Mouse (Mus musculus) CH12.LX (cell line): Measurements from ENCODE around the gene Pfdn2.

Experiments
- CHD2 ChIP-seq: IDR thresholded peaks from 2 replicates; pipeline ENCODE4 v1.6.1; 2011; ENCODE audit warnings: low read length, improper control_type of control experiment
- CTCF ChIP-seq, 2 experiments: IDR thresholded peaks in 1 of 2; conservative IDR thresholded peaks in 1 of 2; 2 replicates each; pipeline ENCODE4 v1.5.1; 2011 to 2012; ENCODE audit warnings: low read depth in 2 of 2, low read length in 2 of 2, improper control_type of control experiment in 1 of 2, inconsistent platforms in 1 of 2, mild to moderate bottlenecking in 1 of 2, moderate library complexity in 1 of 2
- HCFC1 ChIP-seq: IDR thresholded peaks from 2 replicates; pipeline ENCODE4 v1.6.1; 2012; ENCODE audit warnings: low read depth, mild to moderate bottlenecking, inconsistent platforms, low read length, improper control_type of control experiment
- NRF1 ChIP-seq: IDR thresholded peaks from 2 replicates; pipeline ENCODE4 v1.6.1; 2014; ENCODE audit warnings: low read depth, mild to moderate bottlenecking, inconsistent platforms, low read length, improper control_type of control experiment, moderate library complexity
- POLR2A ChIP-seq: IDR thresholded peaks from 2 replicates; pipeline ENCODE4 v1.6.1; 2011; ENCODE audit warnings: low read depth, mild to moderate bottlenecking, improper control_type of control experiment, low read length
- RAD21 ChIP-seq: IDR thresholded peaks from 2 replicates; pipeline ENCODE4 v1.6.1; 2011; ENCODE audit warnings: low read depth, mild to moderate bottlenecking, low read length, improper control_type of control experiment, moderate library complexity
- ZKSCAN1 ChIP-seq: IDR thresholded peaks from 2 replicates; pipeline ENCODE4 v1.6.1; 2012; ENCODE audit warnings: low read depth, inconsistent platforms, low read length, improper control_type of control experiment, borderline replicate concordance

DNA sequence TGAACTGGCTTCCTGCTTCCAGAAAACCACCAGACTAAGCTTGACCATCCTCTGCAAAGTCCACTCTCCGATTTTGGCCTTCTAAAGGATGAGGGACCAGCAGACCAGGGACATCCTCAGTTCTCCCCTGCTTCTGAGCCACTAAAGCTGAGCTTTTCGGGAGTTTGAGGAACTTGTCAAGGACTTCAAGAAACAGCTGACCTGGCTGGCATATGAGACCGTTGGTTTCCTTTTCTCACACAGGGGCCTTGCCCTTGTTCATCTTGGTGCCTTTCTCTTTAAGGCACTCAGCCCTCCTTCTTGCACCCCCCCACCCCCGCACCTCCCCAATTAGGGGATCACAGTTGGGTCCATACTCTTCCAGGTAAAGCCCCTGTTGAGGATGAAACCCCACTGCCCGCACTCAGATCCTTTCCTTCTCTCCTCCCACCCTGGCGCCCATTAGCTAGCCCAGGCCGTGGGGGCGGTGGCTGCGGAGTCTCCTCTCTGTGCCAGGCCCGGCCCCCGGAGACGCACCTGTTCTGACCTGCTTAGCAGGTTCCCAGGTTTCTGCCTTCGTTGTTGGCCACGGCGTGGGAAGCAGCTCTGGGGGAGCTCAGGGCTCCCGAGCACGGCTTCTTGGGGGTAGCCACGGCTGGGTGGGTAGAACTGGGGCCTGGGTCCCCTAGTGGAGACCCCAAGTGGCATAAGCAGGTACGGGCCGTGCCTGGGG is 24.5 kb downstream of the Pfdn2 start, which contains the start of gene Nectin4:
- no peak for TF ChIP-seq POLR2A
- TF ChIP-seq RAD21 = no peak
- TF ChIP-seq CHD2 = no peak
- TF ChIP-seq CTCF (conservative IDR thresholded peaks at IDR 0.05 in 1 of 2, IDR thresholded peaks at IDR 0.05 in 1 of 2; ENCODE audit: low read depth in 2 of 2, low read length in 2 of 2) = no peak
- TF ChIP-seq ZKSCAN1 = no peak
- no peak for TF ChIP-seq HCFC1
- no peak for TF ChIP-seq NRF1
